Mouse (Mus musculus) CH12.LX (cell line): ENCODE results near the gene Catsper3. TPM values are rescaled to one million over a fixed set of nuclear protein-coding genes. Genes with fewer than 3 reads are reported as not detected.

Source experiments
- DNase-seq: peaks from one replicate; pipeline ENCODE4 v3.0.0-alpha.2; 2013; ENCODE audit errors: extremely low read depth
- H3K27ac ChIP-seq: 2 replicates; pipeline ENCODE4 v1.5.1; 2012; ENCODE audit warnings: low read depth, mild to moderate bottlenecking, control low read depth, moderate library complexity; ENCODE audit not compliant: insufficient read depth
- H3K27me3 ChIP-seq: replicated peaks from 2 replicates; pipeline ENCODE3; 2012; ENCODE audit warnings: inconsistent platforms
- H3K36me3 ChIP-seq, 2 experiments: replicated peaks in 1 of 2; 2 replicates each; pipeline versions ENCODE3 to v1.6.1; 2012; ENCODE audit warnings: inconsistent platforms in 1 of 2, low read length in 1 of 2, mild to moderate bottlenecking in 1 of 2, mixed read lengths in 1 of 2, moderate library complexity in 1 of 2; ENCODE audit not compliant: control insufficient read depth in 1 of 2, insufficient read depth in 1 of 2
- H3K4me1 ChIP-seq, 2 experiments: 2 replicates each; pipeline ENCODE4 v1.6.1; 2012; ENCODE audit warnings: inconsistent platforms in 1 of 2, moderate library complexity in 1 of 2; ENCODE audit not compliant: insufficient read depth in 2 of 2, control insufficient read depth in 1 of 2
- H3K4me2 ChIP-seq: 2 replicates; pipeline ENCODE4 v1.6.1; 2012; ENCODE audit warnings: low read depth, mild to moderate bottlenecking, control low read depth; ENCODE audit not compliant: poor library complexity, insufficient read depth, severe bottlenecking
- H3K4me3 ChIP-seq, 3 experiments: fragments of 150-350 bp in 1 of 3; sonication (generic) in 1 of 3; replicated peaks in 1 of 3; 2 replicates each; pipeline versions ENCODE3 to v1.5.1; 2011 to 2012; ENCODE audit warnings: low read depth in 2 of 3, low read length in 2 of 3, mild to moderate bottlenecking in 2 of 3, moderate library complexity in 2 of 3, control low read depth in 1 of 3, improper control_type of control experiment in 1 of 3, inconsistent platforms in 1 of 3, mixed read lengths in 1 of 3; ENCODE audit not compliant: poor library complexity in 1 of 3
- H3K79me2 ChIP-seq: replicated peaks from 2 replicates; pipeline ENCODE4 v1.6.1; 2012; ENCODE audit warnings: mild to moderate bottlenecking, moderate library complexity; ENCODE audit not compliant: control insufficient read depth, poor library complexity, insufficient read depth, severe bottlenecking; ENCODE audit errors: extremely low read depth
- H3K9ac ChIP-seq: 2 replicates; pipeline ENCODE4 v1.6.1; 2012; ENCODE audit warnings: low read depth, mild to moderate bottlenecking, control low read depth, moderate library complexity; ENCODE audit not compliant: insufficient read depth
- H3K9me3 ChIP-seq: replicated peaks from 2 replicates; pipeline ENCODE3; 2012; ENCODE audit warnings: low read length, inconsistent platforms, mixed read lengths
- CTCF ChIP-seq, 2 experiments: IDR thresholded peaks in 1 of 2; conservative IDR thresholded peaks in 1 of 2; 2 replicates each; pipeline ENCODE4 v1.5.1; 2011 to 2012; ENCODE audit warnings: low read depth in 2 of 2, low read length in 2 of 2, improper control_type of control experiment in 1 of 2, inconsistent platforms in 1 of 2, mild to moderate bottlenecking in 1 of 2, moderate library complexity in 1 of 2
- ELF1 ChIP-seq: IDR thresholded peaks from 2 replicates; pipeline ENCODE4 v1.6.1; 2014; ENCODE audit warnings: low read depth, mild to moderate bottlenecking, inconsistent platforms, low read length, improper control_type of control experiment
- ETS1 ChIP-seq: conservative IDR thresholded peaks from 2 replicates; pipeline ENCODE4 v1.6.1; 2012; ENCODE audit warnings: low read depth, mild to moderate bottlenecking, inconsistent platforms, low read length, improper control_type of control experiment, moderate library complexity
- HCFC1 ChIP-seq: IDR thresholded peaks from 2 replicates; pipeline ENCODE4 v1.6.1; 2012; ENCODE audit warnings: low read depth, mild to moderate bottlenecking, inconsistent platforms, low read length, improper control_type of control experiment
- JUN ChIP-seq: IDR thresholded peaks from 2 replicates; pipeline ENCODE4 v1.6.1; 2011; ENCODE audit warnings: low read depth, mild to moderate bottlenecking, low read length, improper control_type of control experiment, moderate library complexity; ENCODE audit not compliant: insufficient read depth
- MAFK ChIP-seq: IDR thresholded peaks from 2 replicates; pipeline ENCODE4 v1.6.1; 2011; ENCODE audit warnings: low read length, improper control_type of control experiment; ENCODE audit not compliant: insufficient replicate concordance
- MYC ChIP-seq: IDR thresholded peaks from 2 replicates; pipeline ENCODE4 v1.6.1; 2011; ENCODE audit warnings: low read depth, mild to moderate bottlenecking, improper control_type of control experiment, low read length
- NRF1 ChIP-seq: IDR thresholded peaks from 2 replicates; pipeline ENCODE4 v1.6.1; 2014; ENCODE audit warnings: low read depth, mild to moderate bottlenecking, inconsistent platforms, low read length, improper control_type of control experiment, moderate library complexity
- PAX5 ChIP-seq: IDR thresholded peaks from 2 replicates; pipeline ENCODE4 v1.6.1; 2012; ENCODE audit warnings: low read length, inconsistent platforms, mixed read lengths
- POLR2A ChIP-seq: IDR thresholded peaks from 2 replicates; pipeline ENCODE4 v1.6.1; 2011; ENCODE audit warnings: low read depth, mild to moderate bottlenecking, improper control_type of control experiment, low read length
- RAD21 ChIP-seq: IDR thresholded peaks from 2 replicates; pipeline ENCODE4 v1.6.1; 2011; ENCODE audit warnings: low read depth, mild to moderate bottlenecking, low read length, improper control_type of control experiment, moderate library complexity
- SIN3A ChIP-seq: IDR thresholded peaks from 2 replicates; pipeline ENCODE4 v1.6.1; 2012; ENCODE audit warnings: low read length, improper control_type of control experiment, inconsistent platforms
- SMC3 ChIP-seq: IDR thresholded peaks from 2 replicates; pipeline ENCODE4 v1.6.1; 2011; ENCODE audit warnings: low read depth, low read length, improper control_type of control experiment
- TBP ChIP-seq: conservative IDR thresholded peaks from 2 replicates; pipeline ENCODE4 v1.6.1; 2011; ENCODE audit warnings: low read depth, low read length, improper control_type of control experiment
- USF1 ChIP-seq: IDR thresholded peaks from 2 replicates; pipeline ENCODE4 v1.6.1; 2014; ENCODE audit warnings: low read depth, mild to moderate bottlenecking, inconsistent platforms, low read length, improper control_type of control experiment
- USF2 ChIP-seq: conservative IDR thresholded peaks from 2 replicates; pipeline ENCODE4 v1.6.1; 2011; ENCODE audit warnings: low read depth, low read length, improper control_type of control experiment
- ZC3H11A ChIP-seq: IDR thresholded peaks from 2 replicates; pipeline ENCODE4 v1.6.1; 2012; ENCODE audit warnings: low read depth, mild to moderate bottlenecking, inconsistent platforms, low read length, improper control_type of control experiment
- ZKSCAN1 ChIP-seq: IDR thresholded peaks from 2 replicates; pipeline ENCODE4 v1.6.1; 2012; ENCODE audit warnings: low read depth, inconsistent platforms, low read length, improper control_type of control experiment, borderline replicate concordance
- ZNF384 ChIP-seq: IDR thresholded peaks from 2 replicates; pipeline ENCODE4 v1.6.1; 2012; ENCODE audit warnings: low read depth, low read length, improper control_type of control experiment, inconsistent platforms
- dilution Hi-C: fragments of 300-500 bp; cut with MboI; formaldehyde crosslinking; loops from 2 replicates; pipeline ENCODE4 v1.14.3; 2020; ENCODE audit warnings: low sequenced_read_pairs; ENCODE audit not compliant: extremely low pct_unique_long_range_greater_than_20kb, extremely low pct_ligation_motif_present
- in situ Hi-C: fragments of 300-500 bp; cut with MboI; formaldehyde crosslinking; loops from 3 replicates; pipeline ENCODE4 v1.14.3; 2019; ENCODE audit warnings: low sequenced_read_pairs, low pct_ligation_motif_present, low pct_unique_long_range_greater_than_20kb, mixed read lengths
- polyA plus RNA-seq: library from polyadenylated mRNA; unstranded; fragments of >175 nt; gene quantifications from 2 replicates; pipeline ENCODE4 v1.2.1, GENCODE M21; 2012; ENCODE audit warnings: low read depth; ENCODE audit not compliant: insufficient read length
- total RNA-seq, 2 experiments: library from RNA; depleted of rRNA; stranded (reverse); fragments of 300-350 nt in 1 of 2; fragments of >200 nt in 1 of 2; gene quantifications; 2 replicates each; pipeline ENCODE4 v1.2.3; 2012 to 2014

The Catsper3 gene
- total and polyA plus RNA-seq, 3 experiments = not detected

DNA sequence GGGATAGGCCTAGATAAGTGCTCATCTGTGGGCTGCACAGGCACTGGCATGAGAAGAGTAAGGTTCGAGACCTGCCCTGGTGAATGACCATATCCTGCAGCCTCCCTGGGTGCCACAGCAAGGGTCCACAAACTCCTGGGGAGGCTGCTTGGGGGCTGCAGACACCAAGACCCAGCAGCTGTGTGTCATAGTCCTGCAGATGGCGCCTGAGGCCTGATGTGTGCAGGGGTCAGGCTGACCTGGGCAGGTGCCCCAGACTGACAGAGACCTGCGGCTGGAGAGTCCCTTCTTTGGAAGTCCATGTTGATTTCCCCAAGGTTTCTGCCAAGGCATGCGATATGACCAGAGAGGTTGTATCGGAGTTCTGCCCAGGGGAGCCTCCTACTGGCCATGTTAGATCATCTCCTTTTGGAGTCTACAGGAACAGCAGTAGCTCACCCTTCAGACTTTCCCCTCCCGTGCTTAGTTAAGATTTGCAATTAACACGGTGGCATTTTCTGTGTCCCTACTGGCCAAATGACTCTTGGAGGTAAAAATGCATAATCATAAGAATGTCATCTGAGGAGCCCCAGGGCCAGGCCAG lies 24.8 kb downstream of the Catsper3 start:
- in situ Hi-C loops = no loop called here
- H3K36me3 ChIP-seq = no peaks in the 10 kb centered on the region
- DNase-seq = peak; percentile 6
- H3K27me3 ChIP-seq = no peaks in the 10 kb centered on the region
- TF ChIP-seq ZNF384 (no peak), ELF1 (no peak), ZKSCAN1 (no peak), CTCF (conservative IDR thresholded peaks at IDR 0.05 in 1 of 2, IDR thresholded peaks at IDR 0.05 in 1 of 2; ENCODE audit: low read depth in 2 of 2, low read length in 2 of 2) (peak in 1 of 2 experiments; percentile 49; a peak in 2 of 4 replicates), ZC3H11A (no peak), USF1 (no peak), USF2 (no peak), RAD21 (peak; percentile 29; the same call in 1 of the 2 replicates), POLR2A (no peak), HCFC1 (no peak), PAX5 (no peak), SMC3 (peak; percentile 37), MYC (no peak)
- TF ChIP-seq, all 38 proteins: peak for 3
- Histone ChIP-seq H3K4me2 (no peak overlapping the region), H3K27ac (no peak overlapping the region), H3K9ac (no peak overlapping the region), H3K4me3 (no peak overlapping the region), H3K79me2 (no peaks in the 10 kb centered on the region), H3K9me3 (no peaks in the 10 kb centered on the region), H3K4me1 (peaks cover 0 to 13% of the 10 kb centered on the region in 2 experiments; a peak in 2 of 4 replicates)
- dilution Hi-C loops = no loop called here

DNA sequence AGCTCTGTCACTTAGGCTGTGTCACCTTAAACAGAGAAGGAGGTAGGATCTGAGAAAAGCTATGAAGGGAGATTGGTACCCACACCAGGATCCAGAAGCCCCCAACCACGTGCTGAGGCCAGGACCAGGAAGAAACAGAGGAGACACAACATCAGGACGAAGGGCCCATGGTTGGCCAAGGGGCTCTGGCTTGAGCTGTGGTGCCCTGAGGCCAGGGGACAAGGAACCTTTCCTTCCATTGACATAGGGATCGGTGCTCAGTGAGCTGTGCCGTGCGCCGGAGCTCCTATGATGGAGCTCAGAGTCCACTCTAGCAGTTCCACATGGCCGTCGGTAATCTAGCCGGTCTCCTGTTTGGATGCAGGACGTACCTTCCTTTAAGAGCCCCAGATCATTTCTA lies 25.3 kb downstream of the Catsper3 start:
- no peak overlapping the region for H3K9ac ChIP-seq
- dilution Hi-C loops (no loop called here), in situ Hi-C loops (no loop called here)
- no peaks in the 10 kb centered on the region for H3K9me3 ChIP-seq
- no peak overlapping the region for H3K27ac ChIP-seq
- no peak for DNase-seq
- no peak for TF ChIP-seq SIN3A
- TF ChIP-seq ELF1 = no peak
- no peak for TF ChIP-seq MAFK
- no peak for TF ChIP-seq NRF1
- no peak for TF ChIP-seq ZNF384
- TF ChIP-seq ZKSCAN1 = no peak
- TF ChIP-seq ETS1 = no peak
- no peak for TF ChIP-seq TBP
- no peak for TF ChIP-seq JUN
- H3K4me1 ChIP-seq = peaks cover 0 to 13% of the 10 kb centered on the region in 2 experiments; a peak in 2 of 4 replicates
- no peaks in the 10 kb centered on the region for H3K27me3 ChIP-seq
- no peak overlapping the region for H3K4me2 ChIP-seq
- no peaks in the 10 kb centered on the region for H3K79me2 ChIP-seq
- H3K36me3 ChIP-seq = no peaks in the 10 kb centered on the region
- H3K4me3 ChIP-seq = no peak overlapping the region
